19 mouse cellular contexts compared by ENCODE assay signal in genomic region chr15:85787482-85787881, GRCm38 (mm10). TPM values are rescaled to one million over a fixed set of nuclear protein-coding genes. Genes with fewer than 3 reads are reported as not detected.
DNase-seq lines count a peak whose midpoint lies in the region; ATAC-seq and TF ChIP-seq lines count a peak whose summit lies in the region.
"Had no signal": no experiment of that assay in that cellular context is flagged by ENCODE, and none has a peak within 500 bp of the region (broad histone marks: within the 10 kb centered on the region; RNA-seq: fewer than 3 reads in every experiment).

No protein-coding gene starts in this region.

- H3K36me3 ChIP-seq in heart, embryonic 10.5 days: no peaks in the 10 kb centered on the region
- peaks cover 74% of the 10 kb centered on the region for H3K36me3 ChIP-seq in liver, adult 2 months (ENCODE audit: control insufficient read depth, insufficient read depth, low read length)
- 0 out of 2 replicates have a peak, but pooled peaks cover 5% of the 10 kb centered on the region for H3K36me3 ChIP-seq in liver, embryonic 15.5 days (replicated peaks)
- no peaks in the 10 kb centered on the region for H3K36me3 ChIP-seq in stomach, postnatal 0 days (ENCODE audit: control insufficient read depth, insufficient read depth, low read length)
- H3K36me3 ChIP-seq: embryonic facial prominence, embryonic 10.5 days; hindbrain, embryonic 13.5 days had no signal

- H3K4me1 ChIP-seq in heart, embryonic 10.5 days: no peaks in the 10 kb centered on the region; the same call in 1 of the 2 replicates
- H3K4me1 ChIP-seq in liver, adult 2 months (ENCODE audit: control insufficient read depth, insufficient read depth, low read length): peaks cover 21% of the 10 kb centered on the region
- H3K4me1 ChIP-seq in liver, embryonic 15.5 days (replicated peaks): peaks cover 6% of the 10 kb centered on the region; the same call in 1 of the 2 replicates
- H3K4me1 ChIP-seq in stomach, postnatal 0 days (replicated peaks; ENCODE audit: control insufficient read depth, insufficient read depth): no peaks in the 10 kb centered on the region
- H3K4me1 ChIP-seq: embryonic facial prominence, embryonic 10.5 days; forebrain, embryonic 13.5 days; hindbrain, embryonic 13.5 days had no signal

- peaks cover 2% of the 10 kb centered on the region; the same call in 1 of the 2 replicates for H3K9me3 ChIP-seq in heart, embryonic 10.5 days
- no peaks in the 10 kb centered on the region for H3K9me3 ChIP-seq in liver, embryonic 15.5 days (replicated peaks)
- no peaks in the 10 kb centered on the region for H3K9me3 ChIP-seq in stomach, postnatal 0 days (ENCODE audit: control insufficient read depth, low read length)
- H3K9me3 ChIP-seq: embryonic facial prominence, embryonic 10.5 days; forebrain, embryonic 13.5 days; heart, embryonic 13.5 days; hindbrain, embryonic 13.5 days had no signal

- WGBS in heart, embryonic 10.5 days: 90% methylated on average over 6 of the region's 6 CpGs
- 25% methylated on average over 6 of the region's 6 CpGs for WGBS in liver, adult 2 months
- 60% methylated on average over 6 of the region's 6 CpGs for WGBS in liver, embryonic 15.5 days (ENCODE audit: insufficient replicate concordance)
- WGBS in stomach, postnatal 0 days: 85% methylated on average over 6 of the region's 6 CpGs

- peak; percentile 88 for ATAC-seq in liver, embryonic 15.5 days (ENCODE audit: insufficient read depth)
- peak; percentile 41; the same call in 1 of the 2 replicates for ATAC-seq in stomach, postnatal 0 days (ENCODE audit: low FRiP score, low TSS enrichment)
- no peak for ATAC-seq in monocyte, adult 5-6 weeks (replicated peaks; ENCODE audit: insufficient number of reproducible peaks, low FRiP score, low TSS enrichment, poor library complexity, severe bottlenecking)
- ATAC-seq: forebrain, embryonic 13.5 days; forebrain, postnatal 0 days had no signal

- H3K79me2 ChIP-seq in liver, adult 2 months (ENCODE audit: control insufficient read depth, insufficient read depth, low read length): peaks cover 10% of the 10 kb centered on the region; the same call in 1 of the 2 replicates

- no peaks in the 10 kb centered on the region for H3K27me3 ChIP-seq in heart, embryonic 10.5 days (ENCODE audit: insufficient read depth, poor library complexity, severe bottlenecking)
- no peaks in the 10 kb centered on the region for H3K27me3 ChIP-seq in liver, adult 2 months (ENCODE audit: control insufficient read depth, insufficient read depth, low read length)
- no peaks in the 10 kb centered on the region for H3K27me3 ChIP-seq in liver, embryonic 15.5 days
- no peaks in the 10 kb centered on the region for H3K27me3 ChIP-seq in stomach, postnatal 0 days (ENCODE audit: control insufficient read depth, insufficient read depth, low read length)
- H3K27me3 ChIP-seq: forebrain, embryonic 13.5 days; heart, embryonic 13.5 days had no signal

- H3K27ac ChIP-seq in heart, embryonic 10.5 days: no peak overlapping the region
- peak overlapping the region; percentile 85 for H3K27ac ChIP-seq in liver, adult 2 months (replicated peaks; ENCODE audit: insufficient read depth, low read depth, low read length)
- H3K27ac ChIP-seq in liver, embryonic 15.5 days (replicated peaks): peak overlapping the region; percentile 68; the same call in 1 of the 2 replicates
- no peak overlapping the region for H3K27ac ChIP-seq in stomach, postnatal 0 days (replicated peaks)
- H3K27ac ChIP-seq: embryonic facial prominence, embryonic 10.5 days; forebrain, embryonic 13.5 days; heart, embryonic 13.5 days; hindbrain, embryonic 13.5 days had no signal

- intact Hi-C loops in heart, postnatal 36 days (cut with DNase I): no loop called here

- no peak for TF ChIP-seq POLR2A in liver, adult 2 months (IDR thresholded peaks at IDR 0.05; ENCODE audit: extremely low read depth, insufficient read depth, low read length)

- H3K4me3 ChIP-seq in heart, embryonic 10.5 days: no peak overlapping the region
- no peak overlapping the region for H3K4me3 ChIP-seq in liver, adult 2 months (ENCODE audit: insufficient read depth, low read depth, low read length)
- H3K4me3 ChIP-seq in liver, embryonic 15.5 days (replicated peaks): no peak overlapping the region
- no peak overlapping the region for H3K4me3 ChIP-seq in stomach, postnatal 0 days (ENCODE audit: low read depth, low read length)
- H3K4me3 ChIP-seq: embryonic facial prominence, embryonic 10.5 days; forebrain, embryonic 13.5 days; heart, embryonic 13.5 days; hindbrain, embryonic 13.5 days had no signal

- no peak for TF ChIP-seq EP300 in stomach, postnatal 0 days (optimal IDR thresholded peaks at IDR 0.05)

- TF ChIP-seq CTCF in liver, adult 2 months (IDR thresholded peaks at IDR 0.05; ENCODE audit: low read depth, low read length): no peak
- no peak for TF ChIP-seq CTCF in stomach, postnatal 0 days (IDR thresholded peaks at IDR 0.05; ENCODE audit: low read depth)

- DNase-seq in heart, embryonic 10.5 days (ENCODE audit: low spot score): peak; percentile 65
- DNase-seq in heart, postnatal 36 days: no peak
- peak; percentile 99 for DNase-seq in liver, adult 2 months (ENCODE audit: extremely low read depth, low read depth, low spot score)
- DNase-seq in stomach, postnatal 0 days (ENCODE audit: low spot score): no peak
- DNase-seq in neural tube, embryonic 10.5 days (ENCODE audit: extremely low spot score, low spot score): no peak
- no peak for DNase-seq in right cerebral cortex, postnatal 10 days (ENCODE audit: low spot score in 2 of 2)
- DNase-seq: adrenal gland, postnatal 14 days; cerebellum, adult 2 months; cerebellum, postnatal 10 days; forebrain, postnatal 0 days; gastrocnemius, postnatal 14 days had no signal

- no peak overlapping the region for H3K9ac ChIP-seq in liver, adult 2 months (ENCODE audit: low read depth, low read length)
- H3K9ac ChIP-seq in liver, embryonic 15.5 days: no peak overlapping the region
- H3K9ac ChIP-seq in stomach, postnatal 0 days (ENCODE audit: low read length): no peak overlapping the region
- H3K9ac ChIP-seq: forebrain, embryonic 13.5 days; forebrain, postnatal 0 days; heart, embryonic 13.5 days; hindbrain, embryonic 13.5 days had no signal

- no peak overlapping the region for H3K4me2 ChIP-seq in liver, embryonic 15.5 days
- H3K4me2 ChIP-seq in stomach, postnatal 0 days (replicated peaks; ENCODE audit: low read depth): no peak overlapping the region
- H3K4me2 ChIP-seq: forebrain, embryonic 13.5 days; heart, embryonic 13.5 days; hindbrain, embryonic 13.5 days had no signal

RNA-seq across cellular contexts. Expression of gene Cdpf1, which starts 24.0 kb away (rescaled TPM):
- polyA plus RNA-seq in heart, embryonic 10.5 days (2016; fragmentation: Nextera tagmentation; extraction: Ambion mirVana): 50.9 and 54.2 TPM in 2 replicates
- total RNA-seq in heart, postnatal 36 days (2021): 10 to 100 TPM; 35.6 to 41.4 TPM
- total RNA-seq in liver, adult 2 months (2014; rRNA removed): 10.1 and 11.6 TPM in 2 replicates
- polyA plus RNA-seq in liver, adult 2 months (2012; rRNA removed): 18.3 and 19.6 TPM in 2 replicates
- polyA plus RNA-seq in liver, embryonic 15.5 days (2015; fragmentation: Nextera tagmentation; extraction: Ambion mirVana): 20.9 and 21.8 TPM in 2 replicates
- 38.8 and 40.2 TPM in 2 replicates for polyA plus RNA-seq in stomach, postnatal 0 days (2015; fragmentation: Nextera tagmentation; extraction: Ambion mirVana)
- 13.2 to 15.6 TPM (median 14.4 TPM) in 3 replicates for total RNA-seq in monocyte, adult 5-6 weeks (2017)

RNA-seq across cellular contexts. Expression of gene Pkdrej, which starts 34.1 kb away (rescaled TPM):
- polyA plus RNA-seq in heart, embryonic 10.5 days (2016; fragmentation: Nextera tagmentation; extraction: Ambion mirVana): 0.05 and 0.13 TPM in 2 replicates
- total RNA-seq in heart, postnatal 36 days (2021): 1 to 10 TPM; 2.7 to 3.8 TPM
- under 0.01 and 0.09 TPM in 2 replicates for total RNA-seq in liver, adult 2 months (2014; rRNA removed)
- 0.01 TPM in 2 replicates for polyA plus RNA-seq in liver, adult 2 months (2012; rRNA removed)
- 0.08 and 0.09 TPM in 2 replicates for polyA plus RNA-seq in liver, embryonic 15.5 days (2015; fragmentation: Nextera tagmentation; extraction: Ambion mirVana)
- polyA plus RNA-seq in stomach, postnatal 0 days (2015; fragmentation: Nextera tagmentation; extraction: Ambion mirVana): 0.21 and 0.27 TPM in 2 replicates
- total RNA-seq in monocyte, adult 5-6 weeks (2017): not detected in 3 replicates
- total RNA-seq: hematopoietic stem cell, adult 5-6 weeks had no signal
- polyA plus RNA-seq: C2C12; forebrain, embryonic 13.5 days had no signal

RNA-seq across cellular contexts. Expression of gene Ttc38, which starts 44.6 kb away (rescaled TPM):
- polyA plus RNA-seq in heart, embryonic 10.5 days (2016; fragmentation: Nextera tagmentation; extraction: Ambion mirVana): 2.6 and 3.5 TPM in 2 replicates
- 10 to 100 TPM; 13.9 to 21.5 TPM for total RNA-seq in heart, postnatal 36 days (2021)
- 52.4 and 59.5 TPM in 2 replicates for total RNA-seq in liver, adult 2 months (2014; rRNA removed)
- 19.1 and 37.2 TPM in 2 replicates for polyA plus RNA-seq in liver, adult 2 months (2012; rRNA removed)
- polyA plus RNA-seq in liver, embryonic 15.5 days (2015; fragmentation: Nextera tagmentation; extraction: Ambion mirVana): 8.6 and 9.8 TPM in 2 replicates
- polyA plus RNA-seq in stomach, postnatal 0 days (2015; fragmentation: Nextera tagmentation; extraction: Ambion mirVana): 15.6 and 18.0 TPM in 2 replicates
- total RNA-seq in monocyte, adult 5-6 weeks (2017): 6.7 to 8.5 TPM (median 7.5 TPM) in 3 replicates

RNA-seq across cellular contexts. Expression of gene Ppara, which starts 52.7 kb away (rescaled TPM):
- 0.88 and 2.0 TPM in 2 replicates for polyA plus RNA-seq in heart, embryonic 10.5 days (2016; fragmentation: Nextera tagmentation; extraction: Ambion mirVana)
- total RNA-seq in heart, postnatal 36 days (2021): 10 to 100 TPM; 39.3 to 53.4 TPM
- total RNA-seq in liver, adult 2 months (2014; rRNA removed): 184 and 206 TPM in 2 replicates
- 36.2 and 39.8 TPM in 2 replicates for polyA plus RNA-seq in liver, adult 2 months (2012; rRNA removed)
- 23.7 and 31.9 TPM in 2 replicates for polyA plus RNA-seq in liver, embryonic 15.5 days (2015; fragmentation: Nextera tagmentation; extraction: Ambion mirVana)
- 16.8 and 18.8 TPM in 2 replicates for polyA plus RNA-seq in stomach, postnatal 0 days (2015; fragmentation: Nextera tagmentation; extraction: Ambion mirVana)
- not detected in 3 replicates for total RNA-seq in monocyte, adult 5-6 weeks (2017)
- total RNA-seq: hematopoietic stem cell, adult 5-6 weeks had no signal

Comparison
In these comparisons a context has a peak if more than half of its experiments do, and no peak if none do; other contexts are left out.
1. DNase-seq: peak in heart, embryonic 10.5 days (single experiment) and liver, adult 2 months (single experiment); none in heart, postnatal 36 days (0 of 2), stomach, postnatal 0 days (single experiment), neural tube, embryonic 10.5 days (single experiment) and right cerebral cortex, postnatal 10 days (0 of 2).
2. H3K27ac ChIP-seq: peak in liver, adult 2 months (single experiment) and liver, embryonic 15.5 days (single experiment); none in heart, embryonic 10.5 days (single experiment) and stomach, postnatal 0 days (single experiment).